Mouse (Mus musculus) MEL (cell line): ENCODE data around the gene Npr1. TPM values are rescaled to one million over a fixed set of nuclear protein-coding genes. Genes with fewer than 3 reads are reported as not detected.

Source experiments
- DNase-seq: peaks from one replicate; pipeline ENCODE4 v3.0.0; 2011; ENCODE audit warnings: low read depth, low spot score
- H3K27ac ChIP-seq: 2 replicates; pipeline ENCODE4 v1.5.1; 2012; ENCODE audit warnings: low read depth, mild to moderate bottlenecking, control low read depth, low read length, moderate library complexity; ENCODE audit not compliant: control insufficient read depth
- H3K27me3 ChIP-seq, 2 experiments: fragments of 150-350 bp in 1 of 2; sonication (generic) in 1 of 2; 2 replicates each; pipeline ENCODE4 v1.6.1; 2012; ENCODE audit warnings: low read length in 2 of 2, mild to moderate bottlenecking in 2 of 2, improper control_type of control experiment in 1 of 2, moderate library complexity in 1 of 2; ENCODE audit not compliant: insufficient read depth in 2 of 2, control insufficient read depth in 1 of 2
- H3K36me3 ChIP-seq, 2 experiments: 2 replicates each; pipeline ENCODE4 v1.6.1; 2012 to 2014; ENCODE audit warnings: low read length in 2 of 2, improper control_type of control experiment in 1 of 2, inconsistent platforms in 1 of 2, mild to moderate bottlenecking in 1 of 2; ENCODE audit not compliant: insufficient read depth in 2 of 2, control insufficient read depth in 1 of 2
- H3K4me1 ChIP-seq, 2 experiments: fragments of 150-350 bp in 1 of 2; sonication (generic) in 1 of 2; 2 replicates each; pipeline ENCODE4 v1.6.1; 2012; ENCODE audit warnings: low read length in 2 of 2, improper control_type of control experiment in 1 of 2, mild to moderate bottlenecking in 1 of 2; ENCODE audit not compliant: insufficient read depth in 2 of 2, control insufficient read depth in 1 of 2
- H3K4me3 ChIP-seq, 2 experiments: fragments of 150-350 bp in 1 of 2; sonication (generic) in 1 of 2; 2 replicates each; pipeline ENCODE4 v1.5.1; 2012; ENCODE audit warnings: low read depth in 2 of 2, low read length in 2 of 2, mild to moderate bottlenecking in 2 of 2, moderate library complexity in 2 of 2, control low read depth in 1 of 2, improper control_type of control experiment in 1 of 2; ENCODE audit not compliant: control insufficient read depth in 1 of 2, insufficient read depth in 1 of 2
- H3K79me2 ChIP-seq: 2 replicates; pipeline ENCODE4 v1.6.1; 2012; ENCODE audit warnings: mild to moderate bottlenecking, low read length, moderate library complexity; ENCODE audit not compliant: control insufficient read depth, poor library complexity, insufficient read depth
- H3K9ac ChIP-seq: 2 replicates; pipeline ENCODE4 v1.6.1; 2012; ENCODE audit warnings: low read depth, mild to moderate bottlenecking, control low read depth, low read length, moderate library complexity; ENCODE audit not compliant: control insufficient read depth, poor library complexity, severe bottlenecking
- H3K9me3 ChIP-seq: fragments of 150-350 bp; sonication (generic); replicated peaks from 2 replicates; pipeline ENCODE4 v1.6.1; 2012; ENCODE audit warnings: mild to moderate bottlenecking, low read length, improper control_type of control experiment, moderate library complexity; ENCODE audit not compliant: insufficient read depth
- CHD1 ChIP-seq: IDR thresholded peaks from 2 replicates; pipeline ENCODE4 v1.6.1; 2012; ENCODE audit warnings: low read depth, mild to moderate bottlenecking, inconsistent platforms, low read length, improper control_type of control experiment
- E2F4 ChIP-seq: IDR thresholded peaks from 2 replicates; pipeline ENCODE4 v1.6.1; 2011; ENCODE audit warnings: low read depth, low read length, improper control_type of control experiment, borderline replicate concordance
- EP300 ChIP-seq, 2 experiments: IDR thresholded peaks; 2 replicates each; pipeline ENCODE4 v1.6.1; 2011; ENCODE audit warnings: improper control_type of control experiment in 2 of 2, low read length in 2 of 2, low read depth in 1 of 2, mild to moderate bottlenecking in 1 of 2
- ETS1 ChIP-seq: IDR thresholded peaks from 2 replicates; pipeline ENCODE4 v1.6.1; 2012; ENCODE audit warnings: low read depth, mild to moderate bottlenecking, inconsistent platforms, low read length, improper control_type of control experiment, moderate library complexity
- JUND ChIP-seq: IDR thresholded peaks from 2 replicates; pipeline ENCODE4 v1.6.1; 2011; ENCODE audit warnings: low read depth, mild to moderate bottlenecking, improper control_type of control experiment, low read length
- KAT2A ChIP-seq: conservative IDR thresholded peaks from 2 replicates; pipeline ENCODE4 v1.6.1; 2012; ENCODE audit warnings: low read depth, low read length, improper control_type of control experiment, inconsistent platforms
- MAFK ChIP-seq: IDR thresholded peaks from 2 replicates; pipeline ENCODE4 v1.6.1; 2011; ENCODE audit warnings: low read depth, mild to moderate bottlenecking, low read length, improper control_type of control experiment, borderline replicate concordance
- MAX ChIP-seq: IDR thresholded peaks from 2 replicates; pipeline ENCODE4 v1.6.1; 2011; ENCODE audit warnings: low read length, improper control_type of control experiment
- MAZ ChIP-seq: IDR thresholded peaks from 2 replicates; pipeline ENCODE4 v1.6.1; 2012; ENCODE audit warnings: low read depth, mild to moderate bottlenecking, inconsistent platforms, low read length, improper control_type of control experiment
- MEF2A ChIP-seq: IDR thresholded peaks from 2 replicates; pipeline ENCODE4 v1.6.1; 2014; ENCODE audit warnings: low read depth, mild to moderate bottlenecking, inconsistent platforms, low read length, improper control_type of control experiment; ENCODE audit not compliant: poor library complexity, insufficient replicate concordance, severe bottlenecking; ENCODE audit errors: extremely low read depth
- MYC ChIP-seq: IDR thresholded peaks from 2 replicates; pipeline ENCODE4 v1.6.1; 2011; ENCODE audit warnings: low read depth, mild to moderate bottlenecking, low read length, improper control_type of control experiment, moderate library complexity
- NELFE ChIP-seq: IDR thresholded peaks from 2 replicates; pipeline ENCODE4 v1.6.1; 2011; ENCODE audit warnings: low read depth, low read length, improper control_type of control experiment
- NRF1 ChIP-seq: IDR thresholded peaks from 2 replicates; pipeline ENCODE4 v1.6.1; 2014; ENCODE audit warnings: low read depth, mild to moderate bottlenecking, inconsistent platforms, low read length, improper control_type of control experiment, moderate library complexity; ENCODE audit not compliant: poor library complexity, insufficient read depth, severe bottlenecking
- POLR2A ChIP-seq, 2 experiments: IDR thresholded peaks; 2 replicates each; pipeline ENCODE4 v1.6.1; 2011 to 2012; ENCODE audit warnings: low read length in 2 of 2, mild to moderate bottlenecking in 2 of 2, control low read depth in 1 of 2, improper control_type of control experiment in 1 of 2, low read depth in 1 of 2, moderate library complexity in 1 of 2; ENCODE audit not compliant: control insufficient read depth in 1 of 2, insufficient read depth in 1 of 2, poor library complexity in 1 of 2
- POLR2AphosphoS2 ChIP-seq: IDR thresholded peaks from 2 replicates; pipeline ENCODE4 v1.6.1; 2011; ENCODE audit warnings: low read length, improper control_type of control experiment
- POLR2AphosphoS5 ChIP-seq: IDR thresholded peaks from 2 replicates; pipeline ENCODE4 v1.6.1; 2012; ENCODE audit warnings: low read depth, borderline replicate concordance, mild to moderate bottlenecking, inconsistent platforms, low read length, moderate library complexity, mixed read lengths
- RAD21 ChIP-seq: IDR thresholded peaks from 2 replicates; pipeline ENCODE4 v1.6.1; 2011; ENCODE audit warnings: mild to moderate bottlenecking, low read depth, low read length, improper control_type of control experiment
- RCOR1 ChIP-seq: IDR thresholded peaks from 2 replicates; pipeline ENCODE4 v1.6.1; 2012; ENCODE audit warnings: low read depth, mild to moderate bottlenecking, inconsistent platforms, low read length, improper control_type of control experiment
- SIN3A ChIP-seq: IDR thresholded peaks from 2 replicates; pipeline ENCODE4 v1.6.1; 2012; ENCODE audit warnings: low read length, improper control_type of control experiment, inconsistent platforms
- TCF12 ChIP-seq: IDR thresholded peaks from 2 replicates; pipeline ENCODE4 v1.6.1; 2014; ENCODE audit warnings: low read depth, mild to moderate bottlenecking, inconsistent platforms, low read length, improper control_type of control experiment, moderate library complexity
- UBTF ChIP-seq: IDR thresholded peaks from 2 replicates; pipeline ENCODE4 v1.6.1; 2012; ENCODE audit warnings: low read depth, mild to moderate bottlenecking, inconsistent platforms, low read length, improper control_type of control experiment, moderate library complexity, borderline replicate concordance; ENCODE audit not compliant: insufficient read depth
- USF1 ChIP-seq: IDR thresholded peaks from 2 replicates; pipeline ENCODE4 v1.6.1; 2014; ENCODE audit warnings: low read depth, mild to moderate bottlenecking, inconsistent platforms, low read length, improper control_type of control experiment, moderate library complexity
- ZMIZ1 ChIP-seq: IDR thresholded peaks from 2 replicates; pipeline ENCODE4 v1.6.1; 2012; ENCODE audit warnings: low read depth, mild to moderate bottlenecking, inconsistent platforms, low read length, improper control_type of control experiment, moderate library complexity
- polyA plus RNA-seq, 2 experiments: library from polyadenylated mRNA; stranded (reverse) in 1 of 2; unstranded in 1 of 2; fragments of >175 nt in 1 of 2; fragments of >200 nt in 1 of 2; gene quantifications; 2 replicates each; pipeline versions ENCODE4 v1.2.1 to v1.2.4; 2012; ENCODE audit warnings: low replicate concordance in 2 of 2, low read depth in 1 of 2; ENCODE audit not compliant: insufficient read length in 2 of 2, insufficient read depth in 1 of 2, missing spikeins in 1 of 2
- total RNA-seq: library from RNA; depleted of rRNA; stranded (reverse); fragments of 300-350 nt; gene quantifications from 2 replicates; pipeline ENCODE4 v1.2.3, GENCODE M21; 2012

The Npr1 gene
- total and polyA plus RNA-seq, 3 experiments = 0.11 TPM; not detected in 2

DNA sequence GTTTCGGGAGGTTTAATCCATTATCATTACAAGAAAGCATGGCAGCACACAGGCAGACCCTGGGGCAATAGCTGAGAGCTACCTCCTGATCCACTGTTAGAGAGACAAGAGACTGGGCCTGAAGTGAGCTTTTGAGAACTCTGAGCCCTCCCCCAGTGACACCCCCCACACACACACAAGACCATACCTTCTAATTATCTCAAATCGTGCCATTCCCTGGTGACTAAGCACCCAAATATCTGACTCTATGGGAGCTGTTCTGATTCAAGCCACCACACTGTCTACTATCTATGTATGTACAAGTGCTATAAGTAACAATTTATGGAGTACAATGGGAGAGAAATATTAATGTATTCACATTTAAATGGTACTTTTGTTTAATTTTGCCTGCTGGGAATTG is 24.9 kb downstream of the Npr1 start:
- Histone ChIP-seq H3K36me3 (peaks cover 0 to 6% of the 10 kb centered on the region in 2 experiments; a peak in 2 of 4 replicates), H3K9me3 (no peaks in the 10 kb centered on the region), H3K4me3 (no peak overlapping the region), H3K9ac (no peak overlapping the region), H3K27ac (no peak overlapping the region), H3K27me3 (no peaks in the 10 kb centered on the region), H3K4me1 (peaks cover 0 to 5% of the 10 kb centered on the region in 2 experiments; a peak in 1 of 4 replicates), H3K79me2 (no peaks in the 10 kb centered on the region)
- TF ChIP-seq POLR2AphosphoS2 (no peak), POLR2AphosphoS5 (no peak), ZMIZ1 (no peak), MAZ (no peak)
- no peak for DNase-seq

DNA sequence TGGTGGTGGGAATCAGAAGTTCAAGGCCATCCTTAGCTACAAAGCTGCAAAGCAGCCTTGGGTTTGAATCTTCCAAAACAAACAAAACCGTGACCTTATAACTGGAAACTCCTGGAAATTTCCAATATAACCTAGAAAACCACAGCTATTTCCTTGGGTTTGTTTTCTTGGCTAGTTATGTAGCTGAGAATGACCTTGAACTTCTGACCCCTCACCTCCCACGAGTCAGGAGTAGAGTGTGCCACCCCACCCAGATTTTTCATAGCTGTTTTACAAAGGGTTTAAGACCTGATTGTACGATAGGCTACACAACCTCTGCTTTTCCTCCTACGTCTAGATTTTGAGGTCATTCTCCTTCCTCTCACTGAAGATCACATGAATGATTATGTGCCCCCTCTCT is 28.5 kb downstream of the Npr1 start:
- H3K36me3 ChIP-seq = peaks cover 0 to 7% of the 10 kb centered on the region in 2 experiments; a peak in 2 of 4 replicates
- no peak for DNase-seq
- no peak overlapping the region for H3K27ac ChIP-seq
- no peaks in the 10 kb centered on the region for H3K27me3 ChIP-seq
- no peak overlapping the region for H3K9ac ChIP-seq
- peaks cover 2 to 3% of the 10 kb centered on the region in 2 experiments; a peak in 1 of 4 replicates for H3K4me1 ChIP-seq
- H3K79me2 ChIP-seq = peaks cover 10% of the 10 kb centered on the region
- TF ChIP-seq JUND = no peak
- no peak for TF ChIP-seq CHD1
- TF ChIP-seq USF1 = no peak
- TF ChIP-seq KAT2A = no peak
- no peak for TF ChIP-seq EP300 (IDR thresholded peaks at IDR 0.05; ENCODE audit: low read depth in 1 of 2, low read length in 2 of 2)
- no peak for TF ChIP-seq NRF1
- no peak for TF ChIP-seq TCF12
- no peak for TF ChIP-seq RAD21
- TF ChIP-seq MYC = no peak
- no peak for TF ChIP-seq NELFE
- no peak for TF ChIP-seq MEF2A
- no peak for TF ChIP-seq RCOR1
- no peak for TF ChIP-seq SIN3A
- TF ChIP-seq E2F4 = no peak
- TF ChIP-seq UBTF = no peak
- TF ChIP-seq POLR2A (IDR thresholded peaks at IDR 0.05; ENCODE audit: control insufficient read depth in 1 of 2, insufficient read depth in 1 of 2, low read depth in 1 of 2, low read length in 2 of 2, poor library complexity in 1 of 2) = no peak
- TF ChIP-seq MAZ = no peak
- no peak for TF ChIP-seq ETS1
- TF ChIP-seq MAFK = no peak
- TF ChIP-seq MAX = no peak
- no peaks in the 10 kb centered on the region for H3K9me3 ChIP-seq
- no peak overlapping the region for H3K4me3 ChIP-seq
